Mouse (Mus musculus): ENCODE data around the gene Trmt112.

DNA sequence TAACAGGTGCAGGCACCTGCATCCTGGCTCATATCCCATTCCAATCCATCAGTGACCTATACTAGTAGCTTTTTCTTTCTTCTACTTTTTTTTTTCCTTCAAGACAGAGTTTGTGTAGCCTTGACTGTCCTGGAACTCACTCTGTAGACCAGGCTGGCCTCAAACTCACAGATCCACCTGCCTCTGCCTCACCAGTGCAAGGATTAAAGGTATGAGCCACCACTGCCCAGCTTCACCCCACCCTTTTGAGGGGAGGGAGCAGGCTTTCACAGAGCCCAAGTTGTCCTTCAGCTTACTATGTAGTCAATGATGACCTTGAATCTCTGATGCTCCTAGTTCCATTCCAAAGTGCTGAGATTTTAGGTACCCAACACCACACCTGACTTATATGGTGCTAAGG, 9.9 kb downstream of the Trmt112 start:
- TF ChIP-seq CTCF (IDR thresholded peaks at IDR 0.05; ENCODE audit: low read depth) (no peak), EP300 (IDR thresholded peaks at IDR 0.05; ENCODE audit: low read depth) (no peak)
